In genomic region chr10:73725566-73726240, GRCm38 (mm10) we compare ENCODE assay signal across 22 mouse cellular contexts.
DNase-seq lines count a peak whose midpoint lies in the region; ATAC-seq and TF ChIP-seq lines count a peak whose summit lies in the region.
"Had no signal": no experiment of that assay in that cellular context is flagged by ENCODE, and none has a peak within 500 bp of the region (broad histone marks: within the 10 kb centered on the region; RNA-seq: fewer than 3 reads in every experiment).

No protein-coding gene starts in this region.

- ATAC-seq in stomach, embryonic 14.5 days (ENCODE audit: insufficient number of reproducible peaks, insufficient read depth, low FRiP score, low read depth), result peak; percentile 79; the same call in 1 of the 2 replicates
- ATAC-seq in stomach, embryonic 15.5 days (ENCODE audit: insufficient read depth, low FRiP score, low read depth), result peak; percentile 91
- ATAC-seq in stomach, postnatal 0 days (ENCODE audit: low FRiP score, low TSS enrichment), result peak; percentile 97
- no peak for ATAC-seq in heart, embryonic 12.5 days (ENCODE audit: insufficient number of reproducible peaks, low FRiP score)
- no peak for ATAC-seq in midbrain, postnatal 0 days (ENCODE audit: low FRiP score)
- ATAC-seq: forebrain, embryonic 14.5 days; forebrain, embryonic 16.5 days had no signal

- H3K27me3 ChIP-seq in stomach, embryonic 14.5 days (ENCODE audit: control insufficient read depth, insufficient read depth, low read length), result no peaks in the 10 kb centered on the region
- no peaks in the 10 kb centered on the region for H3K27me3 ChIP-seq in stomach, embryonic 15.5 days (replicated peaks)
- H3K27me3 ChIP-seq in stomach, postnatal 0 days (ENCODE audit: control insufficient read depth, insufficient read depth, low read length), result no peaks in the 10 kb centered on the region
- no peaks in the 10 kb centered on the region for H3K27me3 ChIP-seq in heart, embryonic 12.5 days (replicated peaks)
- H3K27me3 ChIP-seq in midbrain, postnatal 0 days (ENCODE audit: insufficient read depth, low read length), result no peaks in the 10 kb centered on the region
- H3K27me3 ChIP-seq: embryonic facial prominence, embryonic 13.5 days; embryonic facial prominence, embryonic 15.5 days; forebrain, embryonic 12.5 days had no signal

- H3K4me3 ChIP-seq in stomach, embryonic 14.5 days (ENCODE audit: low read depth, low read length), result no peak overlapping the region
- no peak overlapping the region for H3K4me3 ChIP-seq in stomach, embryonic 15.5 days (replicated peaks)
- H3K4me3 ChIP-seq in stomach, postnatal 0 days (ENCODE audit: low read depth, low read length), result no peak overlapping the region
- no peak overlapping the region for H3K4me3 ChIP-seq in heart, embryonic 12.5 days
- H3K4me3 ChIP-seq in midbrain, postnatal 0 days (ENCODE audit: low read depth, low read length), result no peak overlapping the region
- H3K4me3 ChIP-seq: embryonic facial prominence, embryonic 13.5 days; embryonic facial prominence, embryonic 15.5 days; erythroblast, embryonic 14.5 days; forebrain, embryonic 10.5 days; forebrain, embryonic 12.5 days had no signal

- no peaks in the 10 kb centered on the region for H3K9me3 ChIP-seq in stomach, embryonic 14.5 days (ENCODE audit: control insufficient read depth, low read depth, low read length)
- no peaks in the 10 kb centered on the region for H3K9me3 ChIP-seq in stomach, embryonic 15.5 days
- H3K9me3 ChIP-seq in stomach, postnatal 0 days (ENCODE audit: control insufficient read depth, low read length), result no peaks in the 10 kb centered on the region
- H3K9me3 ChIP-seq in heart, embryonic 12.5 days (replicated peaks), result no peaks in the 10 kb centered on the region
- H3K9me3 ChIP-seq in midbrain, postnatal 0 days (ENCODE audit: low read length), result no peaks in the 10 kb centered on the region
- H3K9me3 ChIP-seq: embryonic facial prominence, embryonic 13.5 days; embryonic facial prominence, embryonic 15.5 days; forebrain, embryonic 10.5 days; forebrain, embryonic 12.5 days had no signal

- no peak overlapping the region for H3K9ac ChIP-seq in stomach, embryonic 14.5 days (replicated peaks; ENCODE audit: low read depth, low read length)
- H3K9ac ChIP-seq in stomach, embryonic 15.5 days, result no peak overlapping the region
- no peak overlapping the region for H3K9ac ChIP-seq in stomach, postnatal 0 days (ENCODE audit: low read length)
- no peak overlapping the region for H3K9ac ChIP-seq in heart, embryonic 12.5 days
- no peak overlapping the region for H3K9ac ChIP-seq in midbrain, postnatal 0 days (replicated peaks; ENCODE audit: low read length, poor library complexity, severe bottlenecking)
- H3K9ac ChIP-seq: embryonic facial prominence, embryonic 13.5 days; embryonic facial prominence, embryonic 15.5 days; forebrain, embryonic 12.5 days had no signal

- no peaks in the 10 kb centered on the region for H3K36me3 ChIP-seq in stomach, embryonic 14.5 days (ENCODE audit: control insufficient read depth, insufficient read depth, low read length)
- H3K36me3 ChIP-seq in stomach, embryonic 15.5 days, result no peaks in the 10 kb centered on the region
- H3K36me3 ChIP-seq in stomach, postnatal 0 days (ENCODE audit: control insufficient read depth, insufficient read depth, low read length), result no peaks in the 10 kb centered on the region
- no peaks in the 10 kb centered on the region for H3K36me3 ChIP-seq in heart, embryonic 12.5 days
- H3K36me3 ChIP-seq in midbrain, postnatal 0 days (ENCODE audit: insufficient read depth, low read length), result no peaks in the 10 kb centered on the region
- H3K36me3 ChIP-seq: embryonic facial prominence, embryonic 13.5 days; embryonic facial prominence, embryonic 15.5 days; forebrain, embryonic 10.5 days; forebrain, embryonic 12.5 days had no signal

- 67% methylated on average over 7 of the region's 7 CpGs for WGBS in stomach, embryonic 14.5 days
- 66% methylated on average over 7 of the region's 7 CpGs for WGBS in stomach, embryonic 15.5 days
- 56% methylated on average over 7 of the region's 7 CpGs for WGBS in stomach, postnatal 0 days
- WGBS in heart, embryonic 12.5 days, result 70% methylated on average over 7 of the region's 7 CpGs
- 84% methylated on average over 7 of the region's 7 CpGs for WGBS in midbrain, postnatal 0 days

- no peak overlapping the region for H3K4me2 ChIP-seq in stomach, embryonic 14.5 days (replicated peaks; ENCODE audit: low read depth, low read length)
- H3K4me2 ChIP-seq in stomach, embryonic 15.5 days, result no peak overlapping the region
- no peak overlapping the region for H3K4me2 ChIP-seq in stomach, postnatal 0 days (replicated peaks; ENCODE audit: low read depth)
- no peak overlapping the region for H3K4me2 ChIP-seq in heart, embryonic 12.5 days
- no peak overlapping the region for H3K4me2 ChIP-seq in midbrain, postnatal 0 days (ENCODE audit: low read depth, low read length, poor library complexity, severe bottlenecking)
- H3K4me2 ChIP-seq: embryonic facial prominence, embryonic 13.5 days; embryonic facial prominence, embryonic 15.5 days; forebrain, embryonic 12.5 days had no signal

- peak; percentile 22 for DNase-seq in stomach, postnatal 0 days (ENCODE audit: low spot score)
- no peak for DNase-seq in midbrain, postnatal 0 days (ENCODE audit: low spot score)
- DNase-seq: adrenal gland, adult 2 months; adrenal gland, postnatal 10 days; adrenal gland, postnatal 25 days; cerebellum, adult 11 months; cerebellum, adult 18-20 months; cerebellum, adult 8-10 months; cerebellum, adult 9-11 months; cerebellum, postnatal 14 days; cerebellum, postnatal 36 days; embryo, embryonic 11 days had no signal

- TF ChIP-seq EP300 in stomach, postnatal 0 days (optimal IDR thresholded peaks at IDR 0.05), result no peak

- H3K27ac ChIP-seq in stomach, embryonic 14.5 days (ENCODE audit: low read length), result no peak overlapping the region
- H3K27ac ChIP-seq in stomach, embryonic 15.5 days, result no peak overlapping the region
- no peak overlapping the region for H3K27ac ChIP-seq in stomach, postnatal 0 days (replicated peaks)
- no peak overlapping the region for H3K27ac ChIP-seq in heart, embryonic 12.5 days (ENCODE audit: poor library complexity, severe bottlenecking)
- no peak overlapping the region for H3K27ac ChIP-seq in midbrain, postnatal 0 days (ENCODE audit: low read depth, low read length)
- H3K27ac ChIP-seq: embryonic facial prominence, embryonic 13.5 days; embryonic facial prominence, embryonic 15.5 days; forebrain, embryonic 10.5 days; forebrain, embryonic 12.5 days had no signal

- TF ChIP-seq CTCF in stomach, postnatal 0 days (IDR thresholded peaks at IDR 0.05; ENCODE audit: low read depth), result no peak
- TF ChIP-seq CTCF in midbrain, postnatal 0 days (IDR thresholded peaks at IDR 0.05), result no peak

- no peaks in the 10 kb centered on the region for H3K4me1 ChIP-seq in stomach, embryonic 14.5 days (ENCODE audit: control insufficient read depth, insufficient read depth, low read length)
- no peaks in the 10 kb centered on the region for H3K4me1 ChIP-seq in stomach, embryonic 15.5 days
- no peaks in the 10 kb centered on the region for H3K4me1 ChIP-seq in stomach, postnatal 0 days (replicated peaks; ENCODE audit: control insufficient read depth, insufficient read depth)
- H3K4me1 ChIP-seq in heart, embryonic 12.5 days (replicated peaks), result no peaks in the 10 kb centered on the region
- no peaks in the 10 kb centered on the region for H3K4me1 ChIP-seq in midbrain, postnatal 0 days (ENCODE audit: insufficient read depth, low read length)
- H3K4me1 ChIP-seq: embryonic facial prominence, embryonic 13.5 days; embryonic facial prominence, embryonic 15.5 days; forebrain, embryonic 10.5 days; forebrain, embryonic 12.5 days had no signal

Comparison
In these comparisons a context has a peak if more than half of its experiments do, and no peak if none do; other contexts are left out.
1. ATAC-seq: peak in stomach, embryonic 14.5 days (single experiment), stomach, embryonic 15.5 days (single experiment) and stomach, postnatal 0 days (single experiment); none in heart, embryonic 12.5 days (single experiment) and midbrain, postnatal 0 days (single experiment).